Mouse (Mus musculus) lung, postnatal 4 days (tissue): ENCODE measurements around the gene Rcc2.
A peak's percentile ranks its signal among the peaks of the same experiment; 100 is the strongest.

Source experiments
- DNase-seq, 2 experiments: peaks; one replicate each; pipeline ENCODE4 v3.0.0; 2021

Rcc2 gene

GRCm38 (mm10) chr4:140711360-140711759 is 11.0 kb downstream of the Rcc2 start:
- peak in 1 of 2 experiments; percentile 73 for DNase-seq

- peak; percentile 95 to 96 for DNase-seq
Measured at GRCm38 (mm10) chr4:140713480-140714365, 13.4 kb downstream of the Rcc2 start.

GRCm38 (mm10) chr4:140714586-140714985 is 14.2 kb downstream of the Rcc2 start:
- no peak for DNase-seq

GRCm38 (mm10) chr4:140716994-140717393 is 16.7 kb downstream of the Rcc2 start:
- no peak for DNase-seq

GRCm38 (mm10) chr4:140718436-140718835 is 18.1 kb downstream of the Rcc2 start:
- DNase-seq, result no peak

GRCm38 (mm10) chr4:140720091-140720490 is 19.8 kb downstream of the Rcc2 start:
- DNase-seq, result no peak

- peak; percentile 24 to 62 for DNase-seq
Measured at GRCm38 (mm10) chr4:140721968-140722490, 21.7 kb downstream of the Rcc2 start.

GRCm38 (mm10) chr4:140722710-140723109 is 22.4 kb downstream of the Rcc2 start:
- peak in 1 of 2 experiments; percentile 59 for DNase-seq

GRCm38 (mm10) chr4:140723192-140723591 is 22.9 kb downstream of the Rcc2 start:
- DNase-seq, result no peak

GRCm38 (mm10) chr4:140723801-140724200 is 23.5 kb downstream of the Rcc2 start:
- DNase-seq, result peak in 1 of 2 experiments; percentile 45

GRCm38 (mm10) chr4:140724739-140725138 is 24.4 kb downstream of the Rcc2 start:
- no peak for DNase-seq

GRCm38 (mm10) chr4:140726907-140727306 is 26.6 kb downstream of the Rcc2 start:
- no peak for DNase-seq

GRCm38 (mm10) chr4:140731654-140732053 is 31.3 kb downstream of the Rcc2 start:
- no peak for DNase-seq

GRCm38 (mm10) chr4:140732871-140733270 is 32.5 kb downstream of the Rcc2 start:
- DNase-seq, result no peak

GRCm38 (mm10) chr4:140740655-140741054 is 40.3 kb downstream of the Rcc2 start:
- DNase-seq, result no peak

GRCm38 (mm10) chr4:140741401-140741800 is 41.1 kb downstream of the Rcc2 start:
- DNase-seq, result no peak

GRCm38 (mm10) chr4:140742543-140742942 is 42.2 kb downstream of the Rcc2 start, which contains the start of gene Padi6:
Gene Padi6, minus strand, starts transcription at chr4:140742643.
- DNase-seq, result no peak

- DNase-seq, result no peak
Measured at GRCm38 (mm10) chr4:140743086-140743485, 42.7 kb downstream of the Rcc2 start.

GRCm38 (mm10) chr4:140744654-140745053 is 44.3 kb downstream of the Rcc2 start:
- DNase-seq, result peak; percentile 54 to 60

- DNase-seq, result peak; percentile 25 to 39
Measured at GRCm38 (mm10) chr4:140747978-140748377, 47.6 kb downstream of the Rcc2 start.

- DNase-seq, result peak; percentile 49 to 53
Measured at GRCm38 (mm10) chr4:140750328-140750727, 50.0 kb downstream of the Rcc2 start.

- no peak for DNase-seq
Measured at GRCm38 (mm10) chr4:140753366-140753765, 53.0 kb downstream of the Rcc2 start.

- no peak for DNase-seq
Measured at GRCm38 (mm10) chr4:140755811-140756210, 55.5 kb downstream of the Rcc2 start.

GRCm38 (mm10) chr4:140761601-140762000 is 61.3 kb downstream of the Rcc2 start:
- DNase-seq, result peak; percentile 25 to 46
